Comparison of ENCODE assay signal across 8 mouse cellular contexts in the genomic region with DNA sequence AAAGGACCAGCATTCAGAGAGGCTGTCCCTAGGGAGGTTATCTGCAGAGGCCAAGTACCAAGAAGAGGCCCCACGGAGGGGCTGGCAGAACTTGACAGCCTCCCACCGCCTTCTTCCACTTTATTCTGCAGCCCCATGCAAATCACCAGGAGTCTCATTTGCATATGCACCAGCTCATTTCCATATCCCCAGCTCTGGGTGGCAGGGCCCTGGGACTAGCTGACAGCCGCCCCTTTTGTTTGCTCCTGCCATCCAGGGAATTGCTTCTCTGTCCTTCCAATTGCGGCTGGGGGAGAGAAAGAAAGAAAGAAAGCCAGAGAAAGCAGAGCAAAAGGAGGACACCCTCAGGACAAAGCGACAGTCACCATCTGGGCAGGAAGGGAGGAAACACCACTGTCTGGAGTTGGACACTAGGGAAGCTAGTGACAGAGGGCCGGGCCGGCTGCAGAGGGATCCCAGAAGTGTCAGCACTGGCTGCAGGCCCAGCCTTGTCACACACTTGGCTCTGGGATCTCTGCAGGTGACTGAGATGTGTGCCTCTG.
DNase-seq lines count a peak whose midpoint lies in the region; ATAC-seq lines count a peak whose summit lies in the region.

No protein-coding gene starts in this region.

- no peak overlapping the region for H3K4me2 ChIP-seq in hindbrain, embryonic 13.5 days
- H3K4me2 ChIP-seq in midbrain, embryonic 16.5 days (ENCODE audit: low read length): no peak overlapping the region

- peak; percentile 77 for ATAC-seq in hindbrain, embryonic 13.5 days (ENCODE audit: low FRiP score)
- ATAC-seq in midbrain, embryonic 16.5 days: peak; percentile 85

- H3K36me3 ChIP-seq in forebrain, embryonic 10.5 days (replicated peaks): no peaks in the 10 kb centered on the region
- no peaks in the 10 kb centered on the region for H3K36me3 ChIP-seq in hindbrain, embryonic 13.5 days
- H3K36me3 ChIP-seq in midbrain, embryonic 16.5 days (ENCODE audit: control insufficient read depth, insufficient read depth, low read length): no peaks in the 10 kb centered on the region

- peak overlapping the region; percentile 13; the same call in 1 of the 2 replicates for H3K9ac ChIP-seq in hindbrain, embryonic 13.5 days
- H3K9ac ChIP-seq in midbrain, embryonic 16.5 days (ENCODE audit: low read depth, low read length): no peak overlapping the region

- no peaks in the 10 kb centered on the region for H3K9me3 ChIP-seq in forebrain, embryonic 10.5 days
- H3K9me3 ChIP-seq in hindbrain, embryonic 13.5 days: no peaks in the 10 kb centered on the region
- no peaks in the 10 kb centered on the region for H3K9me3 ChIP-seq in midbrain, embryonic 16.5 days (replicated peaks; ENCODE audit: control insufficient read depth, low read length, poor library complexity, severe bottlenecking)

- H3K4me3 ChIP-seq in forebrain, embryonic 10.5 days: no peak overlapping the region
- no peak overlapping the region for H3K4me3 ChIP-seq in hindbrain, embryonic 13.5 days
- H3K4me3 ChIP-seq in midbrain, embryonic 16.5 days (ENCODE audit: low read depth, low read length): no peak overlapping the region

- H3K27me3 ChIP-seq in forebrain, embryonic 10.5 days (ENCODE audit: poor library complexity, severe bottlenecking): no peaks in the 10 kb centered on the region
- no peaks in the 10 kb centered on the region for H3K27me3 ChIP-seq in hindbrain, embryonic 13.5 days
- no peaks in the 10 kb centered on the region for H3K27me3 ChIP-seq in midbrain, embryonic 16.5 days (ENCODE audit: control insufficient read depth, insufficient read depth, low read depth, low read length)

- WGBS in forebrain, embryonic 10.5 days: 27% methylated on average over 7 of the region's 7 CpGs
- 4% methylated on average over 7 of the region's 7 CpGs for WGBS in hindbrain, embryonic 13.5 days
- 2% methylated on average over 7 of the region's 7 CpGs for WGBS in midbrain, embryonic 16.5 days

- DNase-seq in kidney, postnatal 4 days: peak; percentile 38 to 50
- no peak for DNase-seq in kidney, adult 8-10 months
- peak; percentile 51 for DNase-seq in forebrain, embryonic 10.5 days (ENCODE audit: extremely low spot score, low spot score)
- no peak for DNase-seq in thymus, postnatal 4 days
- no peak for DNase-seq in cerebellum, adult 9-10 months
- no peak for DNase-seq in thymus, postnatal 0 days (ENCODE audit: low spot score)

- H3K27ac ChIP-seq in forebrain, embryonic 10.5 days: peak overlapping the region; percentile 83
- H3K27ac ChIP-seq in hindbrain, embryonic 13.5 days: peak overlapping the region; percentile 89
- peak overlapping the region; percentile 79 for H3K27ac ChIP-seq in midbrain, embryonic 16.5 days (ENCODE audit: low read length)

- peaks cover 39% of the 10 kb centered on the region for H3K4me1 ChIP-seq in forebrain, embryonic 10.5 days
- H3K4me1 ChIP-seq in hindbrain, embryonic 13.5 days (replicated peaks): peaks cover 25% of the 10 kb centered on the region
- H3K4me1 ChIP-seq in midbrain, embryonic 16.5 days (ENCODE audit: control insufficient read depth, insufficient read depth, low read length): peaks cover 11% of the 10 kb centered on the region

Comparison
In these comparisons a context has a peak if more than half of its experiments do, and no peak if none do; other contexts are left out.
1. DNase-seq: peak in kidney, postnatal 4 days (2 of 2) and forebrain, embryonic 10.5 days (single experiment); none in kidney, adult 8-10 months (0 of 2), thymus, postnatal 4 days (single experiment), cerebellum, adult 9-10 months (single experiment) and thymus, postnatal 0 days (single experiment).
2. Peak in every context shown above with its lines, with median percentiles within 50 percentile points of each other: H3K27ac ChIP-seq.